Mouse (Mus musculus): ENCODE data around the gene Pou2f1.

Pou2f1 gene

GRCm38 (mm10) chr1:165882146-165882900 lies 120.2 kb downstream of the Pou2f1 start:
- no peak for DNase-seq (ENCODE audit: low spot score in 2 of 2)

- DNase-seq (ENCODE audit: low spot score in 2 of 2), result no peak
These were observed 123.7 kb downstream of the Pou2f1 start for GRCm38 (mm10) chr1:165878751-165879150.

- DNase-seq (ENCODE audit: low spot score in 2 of 2), result no peak
These were observed 126.8 kb downstream of the Pou2f1 start for GRCm38 (mm10) chr1:165875520-165876284.

GRCm38 (mm10) chr1:165874645-165875044 lies 127.8 kb downstream of the Pou2f1 start:
- no peak for DNase-seq (ENCODE audit: low spot score in 2 of 2)

- DNase-seq (ENCODE audit: low spot score in 2 of 2), result no peak
These were observed 133.8 kb downstream of the Pou2f1 start for GRCm38 (mm10) chr1:165868659-165869058.

GRCm38 (mm10) chr1:165866630-165867280 lies 135.7 kb downstream of the Pou2f1 start:
- DNase-seq (ENCODE audit: low spot score in 2 of 2), result no peak

- DNase-seq (ENCODE audit: low spot score in 2 of 2), result no peak
These were observed 137.3 kb downstream of the Pou2f1 start for GRCm38 (mm10) chr1:165864864-165865795.

- DNase-seq (ENCODE audit: low spot score in 2 of 2), result peak in 1 of 2 experiments; percentile 55
These were observed 140.4 kb downstream of the Pou2f1 start for GRCm38 (mm10) chr1:165862059-165862458.

- DNase-seq (ENCODE audit: low spot score in 2 of 2), result no peak
These were observed 141.3 kb downstream of the Pou2f1 start for GRCm38 (mm10) chr1:165861235-165861609.

GRCm38 (mm10) chr1:165860373-165861234 lies 141.9 kb downstream of the Pou2f1 start:
- peak in 1 of 2 experiments; percentile 51 for DNase-seq (ENCODE audit: low spot score in 2 of 2)

- no peak for DNase-seq (ENCODE audit: low spot score in 2 of 2)
These were observed 144.1 kb downstream of the Pou2f1 start for GRCm38 (mm10) chr1:165858356-165858755.

GRCm38 (mm10) chr1:165857279-165857678 lies 145.2 kb downstream of the Pou2f1 start:
- DNase-seq (ENCODE audit: low spot score in 2 of 2), result no peak

GRCm38 (mm10) chr1:165855759-165856545 lies 146.5 kb downstream of the Pou2f1 start:
- no peak for DNase-seq (ENCODE audit: low spot score in 2 of 2)

GRCm38 (mm10) chr1:165853729-165854420 lies 148.6 kb downstream of the Pou2f1 start:
- DNase-seq (ENCODE audit: low spot score in 2 of 2), result peak; percentile 72 to 90

- DNase-seq (ENCODE audit: low spot score in 2 of 2), result no peak
These were observed 149.3 kb downstream of the Pou2f1 start for GRCm38 (mm10) chr1:165853131-165853721.

GRCm38 (mm10) chr1:165852131-165852530 lies 150.3 kb downstream of the Pou2f1 start:
- no peak for DNase-seq (ENCODE audit: low spot score in 2 of 2)

GRCm38 (mm10) chr1:165849458-165850445 lies 152.7 kb downstream of the Pou2f1 start:
- DNase-seq (ENCODE audit: low spot score in 2 of 2), result no peak

All from spleen, postnatal 4 days (tissue).